Mouse (Mus musculus) limb, embryonic 15.5 days (tissue): ENCODE measurements at regions not wholly inside any gene's neighbourhood (a gene's known extent, or its start where the extent isn't known, plus 50 kb on each side); places are given as distances from the start of the nearest gene placed in this dataset.

Experiments
- ATAC-seq: fragments of 200-750 bp; cut with Nextera tagmentation; 2 replicates; pipeline ENCODE4 v1.8.0; 2017; ENCODE audit warnings: low read depth, moderate TSS enrichment; ENCODE audit not compliant: insufficient number of reproducible peaks, low FRiP score, low TSS enrichment
- H3K27ac ChIP-seq: fragments of 300-500 bp; sonication (generic); 2 replicates; pipeline ENCODE4 v1.5.1; 2015; ENCODE audit warnings: moderate library complexity, mild to moderate bottlenecking, inconsistent platforms
- H3K27me3 ChIP-seq: fragments of 300-500 bp; sonication (generic); 2 replicates; pipeline ENCODE4 v1.6.1; 2015; ENCODE audit warnings: inconsistent platforms
- H3K36me3 ChIP-seq: fragments of 300-500 bp; sonication (generic); 2 replicates; pipeline ENCODE4 v1.6.1; 2015; ENCODE audit warnings: inconsistent platforms
- H3K4me1 ChIP-seq: fragments of 300-500 bp; sonication (generic); 2 replicates; pipeline ENCODE4 v1.6.1; 2015; ENCODE audit warnings: inconsistent platforms
- H3K4me2 ChIP-seq: fragments of 300-500 bp; sonication (generic); 2 replicates; pipeline ENCODE4 v1.6.1; 2015; ENCODE audit warnings: mild to moderate bottlenecking, inconsistent platforms
- H3K4me3 ChIP-seq: fragments of 300-500 bp; sonication (generic); 2 replicates; pipeline ENCODE4 v1.5.1; 2015; ENCODE audit warnings: mild to moderate bottlenecking, inconsistent platforms
- H3K9ac ChIP-seq: fragments of 300-500 bp; sonication (generic); 2 replicates; pipeline ENCODE4 v1.6.1; 2015; ENCODE audit warnings: inconsistent platforms
- H3K9me3 ChIP-seq: fragments of 300-500 bp; sonication (generic); 2 replicates; pipeline ENCODE4 v1.6.1; 2016; ENCODE audit warnings: inconsistent platforms
- WGBS: fragments of 180-500 bp; shearing (Covaris S2); methylation state at CpG from one replicate; pipeline ENCODE4 v1.1.7; 2015; 5-methylcytosine and 5-hydroxymethylcytosine counted together

- Histone ChIP-seq H3K9ac (no peak overlapping the region), H3K27ac (no peak overlapping the region), H3K4me1 (no peaks in the 10 kb centered on the region), H3K36me3 (no peaks in the 10 kb centered on the region), H3K27me3 (no peaks in the 10 kb centered on the region), H3K4me2 (no peak overlapping the region), H3K4me3 (no peak overlapping the region), H3K9me3 (no peaks in the 10 kb centered on the region)
- 82% methylated on average over 1 of the region's 1 CpGs for WGBS
- ATAC-seq, result no peak
Measured at GRCm38 (mm10) chr11:23131632-23132031, 124.2 kb upstream of the Xpo1 start.

GRCm38 (mm10) chr11:23140429-23141099, 115.3 kb upstream of the Xpo1 start:
- no peaks in the 10 kb centered on the region for H3K27me3 ChIP-seq
- H3K4me1 ChIP-seq, result no peaks in the 10 kb centered on the region
- ATAC-seq, result no peak
- no peaks in the 10 kb centered on the region for H3K9me3 ChIP-seq
- H3K4me3 ChIP-seq, result no peak overlapping the region
- H3K9ac ChIP-seq, result no peak overlapping the region
- no peak overlapping the region for H3K4me2 ChIP-seq
- no peaks in the 10 kb centered on the region for H3K36me3 ChIP-seq
- no peak overlapping the region for H3K27ac ChIP-seq
- 37% methylated on average over 6 of the region's 6 CpGs for WGBS

GRCm38 (mm10) chr11:23141100-23141837, 114.6 kb upstream of the Xpo1 start:
- Histone ChIP-seq H3K9ac (no peak overlapping the region), H3K27ac (no peak overlapping the region), H3K4me1 (no peaks in the 10 kb centered on the region), H3K4me3 (no peak overlapping the region), H3K9me3 (no peaks in the 10 kb centered on the region), H3K27me3 (no peaks in the 10 kb centered on the region), H3K36me3 (no peaks in the 10 kb centered on the region), H3K4me2 (no peak overlapping the region)
- 52% methylated on average over 12 of the region's 12 CpGs for WGBS
- ATAC-seq, result no peak

- Histone ChIP-seq H3K4me2 (no peak overlapping the region), H3K27me3 (no peaks in the 10 kb centered on the region), H3K9ac (no peak overlapping the region), H3K4me1 (no peaks in the 10 kb centered on the region), H3K9me3 (no peaks in the 10 kb centered on the region), H3K4me3 (no peak overlapping the region), H3K36me3 (no peaks in the 10 kb centered on the region), H3K27ac (no peak overlapping the region)
- WGBS, result 89% methylated on average over 8 of the region's 8 CpGs
- ATAC-seq, result no peak
Measured at GRCm38 (mm10) chr11:23148048-23148596, 107.7 kb upstream of the Xpo1 start.

- no peak for ATAC-seq
- H3K27ac ChIP-seq, result no peak overlapping the region
- no peaks in the 10 kb centered on the region for H3K9me3 ChIP-seq
- H3K27me3 ChIP-seq, result no peaks in the 10 kb centered on the region
- H3K4me3 ChIP-seq, result no peak overlapping the region
- no peaks in the 10 kb centered on the region for H3K36me3 ChIP-seq
- H3K9ac ChIP-seq, result no peak overlapping the region
- WGBS, result 65% methylated on average over 5 of the region's 5 CpGs
- no peaks in the 10 kb centered on the region for H3K4me1 ChIP-seq
- H3K4me2 ChIP-seq, result no peak overlapping the region
Measured at GRCm38 (mm10) chr11:23149556-23150244, 106.1 kb upstream of the Xpo1 start.

GRCm38 (mm10) chr11:23154851-23155250, 101.0 kb upstream of the Xpo1 start:
- Histone ChIP-seq H3K27me3 (no peaks in the 10 kb centered on the region), H3K4me2 (no peak overlapping the region), H3K27ac (no peak overlapping the region), H3K9ac (no peak overlapping the region), H3K9me3 (no peaks in the 10 kb centered on the region), H3K4me1 (no peaks in the 10 kb centered on the region), H3K36me3 (no peaks in the 10 kb centered on the region), H3K4me3 (no peak overlapping the region)
- ATAC-seq, result no peak
- 43% methylated on average over 1 of the region's 1 CpGs for WGBS

GRCm38 (mm10) chr11:23168546-23169218, 87.2 kb upstream of the Xpo1 start:
- Histone ChIP-seq H3K27me3 (no peaks in the 10 kb centered on the region), H3K4me2 (no peak overlapping the region), H3K9me3 (no peaks in the 10 kb centered on the region), H3K36me3 (no peaks in the 10 kb centered on the region), H3K9ac (no peak overlapping the region), H3K4me3 (no peak overlapping the region), H3K27ac (no peak overlapping the region), H3K4me1 (no peaks in the 10 kb centered on the region)
- 76% methylated on average over 12 of the region's 12 CpGs for WGBS
- ATAC-seq, result no peak

- H3K4me2 ChIP-seq, result no peak overlapping the region
- H3K9me3 ChIP-seq, result no peaks in the 10 kb centered on the region
- H3K4me3 ChIP-seq, result no peak overlapping the region
- no peak overlapping the region for H3K9ac ChIP-seq
- H3K27me3 ChIP-seq, result no peaks in the 10 kb centered on the region
- no peak overlapping the region for H3K27ac ChIP-seq
- 63% methylated on average over 3 of the region's 3 CpGs for WGBS
- H3K4me1 ChIP-seq, result no peaks in the 10 kb centered on the region
- H3K36me3 ChIP-seq, result no peaks in the 10 kb centered on the region
- no peak for ATAC-seq
Measured at GRCm38 (mm10) chr11:23169742-23170428, 86.0 kb upstream of the Xpo1 start.

GRCm38 (mm10) chr11:23170813-23171212, 85.0 kb upstream of the Xpo1 start:
- H3K9me3 ChIP-seq, result no peaks in the 10 kb centered on the region
- no peaks in the 10 kb centered on the region for H3K27me3 ChIP-seq
- no peaks in the 10 kb centered on the region for H3K4me1 ChIP-seq
- H3K4me2 ChIP-seq, result no peak overlapping the region
- H3K36me3 ChIP-seq, result no peaks in the 10 kb centered on the region
- WGBS, result 72% methylated on average over 2 of the region's 2 CpGs
- no peak overlapping the region for H3K27ac ChIP-seq
- no peak for ATAC-seq
- H3K4me3 ChIP-seq, result no peak overlapping the region
- H3K9ac ChIP-seq, result no peak overlapping the region

GRCm38 (mm10) chr11:23171760-23172159, 84.1 kb upstream of the Xpo1 start:
- H3K4me2 ChIP-seq, result no peak overlapping the region
- H3K27ac ChIP-seq, result no peak overlapping the region
- no peaks in the 10 kb centered on the region for H3K36me3 ChIP-seq
- 91% methylated on average over 1 of the region's 1 CpGs for WGBS
- H3K9ac ChIP-seq, result no peak overlapping the region
- no peaks in the 10 kb centered on the region for H3K27me3 ChIP-seq
- no peaks in the 10 kb centered on the region for H3K9me3 ChIP-seq
- H3K4me3 ChIP-seq, result no peak overlapping the region
- H3K4me1 ChIP-seq, result no peaks in the 10 kb centered on the region
- ATAC-seq, result no peak

GRCm38 (mm10) chr11:23181647-23182046, 74.2 kb upstream of the Xpo1 start:
- Histone ChIP-seq H3K9me3 (no peaks in the 10 kb centered on the region), H3K27ac (no peak overlapping the region), H3K36me3 (no peaks in the 10 kb centered on the region), H3K4me3 (no peak overlapping the region), H3K27me3 (no peaks in the 10 kb centered on the region), H3K4me2 (no peak overlapping the region), H3K4me1 (no peaks in the 10 kb centered on the region), H3K9ac (no peak overlapping the region)
- 78% methylated on average over 7 of the region's 7 CpGs for WGBS
- ATAC-seq, result no peak
